Mouse (Mus musculus) MEL (cell line): ENCODE results near the gene Ccnk. TPM values are rescaled to one million over a fixed set of nuclear protein-coding genes. Genes with fewer than 3 reads are reported as not detected.

Source experiments
- DNase-seq: peaks from one replicate; pipeline ENCODE4 v3.0.0; 2011; ENCODE audit warnings: low read depth, low spot score
- H3K27ac ChIP-seq: 2 replicates; pipeline ENCODE4 v1.5.1; 2012; ENCODE audit warnings: low read depth, mild to moderate bottlenecking, control low read depth, low read length, moderate library complexity; ENCODE audit not compliant: control insufficient read depth
- H3K27me3 ChIP-seq, 2 experiments: fragments of 150-350 bp in 1 of 2; sonication (generic) in 1 of 2; 2 replicates each; pipeline ENCODE4 v1.6.1; 2012; ENCODE audit warnings: low read length in 2 of 2, mild to moderate bottlenecking in 2 of 2, improper control_type of control experiment in 1 of 2, moderate library complexity in 1 of 2; ENCODE audit not compliant: insufficient read depth in 2 of 2, control insufficient read depth in 1 of 2
- H3K36me3 ChIP-seq, 2 experiments: 2 replicates each; pipeline ENCODE4 v1.6.1; 2012 to 2014; ENCODE audit warnings: low read length in 2 of 2, improper control_type of control experiment in 1 of 2, inconsistent platforms in 1 of 2, mild to moderate bottlenecking in 1 of 2; ENCODE audit not compliant: insufficient read depth in 2 of 2, control insufficient read depth in 1 of 2
- H3K4me1 ChIP-seq, 2 experiments: fragments of 150-350 bp in 1 of 2; sonication (generic) in 1 of 2; 2 replicates each; pipeline ENCODE4 v1.6.1; 2012; ENCODE audit warnings: low read length in 2 of 2, improper control_type of control experiment in 1 of 2, mild to moderate bottlenecking in 1 of 2; ENCODE audit not compliant: insufficient read depth in 2 of 2, control insufficient read depth in 1 of 2
- H3K4me3 ChIP-seq, 2 experiments: fragments of 150-350 bp in 1 of 2; sonication (generic) in 1 of 2; 2 replicates each; pipeline ENCODE4 v1.5.1; 2012; ENCODE audit warnings: low read depth in 2 of 2, low read length in 2 of 2, mild to moderate bottlenecking in 2 of 2, moderate library complexity in 2 of 2, control low read depth in 1 of 2, improper control_type of control experiment in 1 of 2; ENCODE audit not compliant: control insufficient read depth in 1 of 2, insufficient read depth in 1 of 2
- H3K79me2 ChIP-seq: 2 replicates; pipeline ENCODE4 v1.6.1; 2012; ENCODE audit warnings: mild to moderate bottlenecking, low read length, moderate library complexity; ENCODE audit not compliant: control insufficient read depth, poor library complexity, insufficient read depth
- H3K9ac ChIP-seq: 2 replicates; pipeline ENCODE4 v1.6.1; 2012; ENCODE audit warnings: low read depth, mild to moderate bottlenecking, control low read depth, low read length, moderate library complexity; ENCODE audit not compliant: control insufficient read depth, poor library complexity, severe bottlenecking
- H3K9me3 ChIP-seq: fragments of 150-350 bp; sonication (generic); replicated peaks from 2 replicates; pipeline ENCODE4 v1.6.1; 2012; ENCODE audit warnings: mild to moderate bottlenecking, low read length, improper control_type of control experiment, moderate library complexity; ENCODE audit not compliant: insufficient read depth
- CHD1 ChIP-seq: IDR thresholded peaks from 2 replicates; pipeline ENCODE4 v1.6.1; 2012; ENCODE audit warnings: low read depth, mild to moderate bottlenecking, inconsistent platforms, low read length, improper control_type of control experiment
- CHD2 ChIP-seq: IDR thresholded peaks from 2 replicates; pipeline ENCODE4 v1.6.1; 2011; ENCODE audit warnings: low read length, improper control_type of control experiment
- CTCF ChIP-seq, 3 experiments: IDR thresholded peaks in 2 of 3; conservative IDR thresholded peaks in 1 of 3; 2 replicates each; pipeline ENCODE4 v1.5.1; 2011 to 2012; ENCODE audit warnings: low read length in 3 of 3, low read depth in 2 of 3, mild to moderate bottlenecking in 2 of 3, improper control_type of control experiment in 1 of 3, inconsistent platforms in 1 of 3, mixed read lengths in 1 of 3, moderate library complexity in 1 of 3; ENCODE audit not compliant: control insufficient read depth in 1 of 3, insufficient read depth in 1 of 3, poor library complexity in 1 of 3, severe bottlenecking in 1 of 3
- ETS1 ChIP-seq: IDR thresholded peaks from 2 replicates; pipeline ENCODE4 v1.6.1; 2012; ENCODE audit warnings: low read depth, mild to moderate bottlenecking, inconsistent platforms, low read length, improper control_type of control experiment, moderate library complexity
- GABPA ChIP-seq: IDR thresholded peaks from 2 replicates; pipeline ENCODE4 v1.6.1; 2012; ENCODE audit warnings: low read depth, mild to moderate bottlenecking, inconsistent platforms, low read length, improper control_type of control experiment, moderate library complexity
- MAZ ChIP-seq: IDR thresholded peaks from 2 replicates; pipeline ENCODE4 v1.6.1; 2012; ENCODE audit warnings: low read depth, mild to moderate bottlenecking, inconsistent platforms, low read length, improper control_type of control experiment
- RAD21 ChIP-seq: IDR thresholded peaks from 2 replicates; pipeline ENCODE4 v1.6.1; 2011; ENCODE audit warnings: mild to moderate bottlenecking, low read depth, low read length, improper control_type of control experiment
- SMC3 ChIP-seq: IDR thresholded peaks from 2 replicates; pipeline ENCODE4 v1.6.1; 2011; ENCODE audit warnings: low read depth, low read length, improper control_type of control experiment
- ZKSCAN1 ChIP-seq: IDR thresholded peaks from 2 replicates; pipeline ENCODE4 v1.6.1; 2012; ENCODE audit warnings: low read depth, mild to moderate bottlenecking, inconsistent platforms, low read length, improper control_type of control experiment, moderate library complexity
- polyA plus RNA-seq, 2 experiments: library from polyadenylated mRNA; stranded (reverse) in 1 of 2; unstranded in 1 of 2; fragments of >175 nt in 1 of 2; fragments of >200 nt in 1 of 2; gene quantifications; 2 replicates each; pipeline versions ENCODE4 v1.2.1 to v1.2.4; 2012; ENCODE audit warnings: low replicate concordance in 2 of 2, low read depth in 1 of 2; ENCODE audit not compliant: insufficient read length in 2 of 2, insufficient read depth in 1 of 2, missing spikeins in 1 of 2
- total RNA-seq: library from RNA; depleted of rRNA; stranded (reverse); fragments of 300-350 nt; gene quantifications from 2 replicates; pipeline ENCODE4 v1.2.3, GENCODE M21; 2012

Gene Ccnk
- total and polyA plus RNA-seq, 3 experiments, result 7.6 to 69.6 (median 62.8) TPM

- Histone ChIP-seq H3K4me1 (no peaks in the 10 kb centered on the region), H3K36me3 (peaks cover 0 to 7% of the 10 kb centered on the region in 2 experiments; a peak in 2 of 4 replicates), H3K27ac (no peak overlapping the region), H3K79me2 (no peaks in the 10 kb centered on the region), H3K4me3 (no peak overlapping the region), H3K9ac (no peak overlapping the region), H3K27me3 (no peaks in the 10 kb centered on the region), H3K9me3 (no peaks in the 10 kb centered on the region)
- TF ChIP-seq CTCF (IDR thresholded peaks at IDR 0.05 in 2 of 3, conservative IDR thresholded peaks at IDR 0.05 in 1 of 3; ENCODE audit: control insufficient read depth in 1 of 3, insufficient read depth in 1 of 3, low read depth in 2 of 3, low read length in 3 of 3, poor library complexity in 1 of 3, severe bottlenecking in 1 of 3) (peak in 2 of 3 experiments; percentile 12 to 32; a peak in 3 of 6 replicates), MAZ (no peak)
- peak; percentile 18 for DNase-seq
Measured at GRCm38 (mm10) chr12:108149764-108150163, 29.6 kb upstream of the Ccnk start.

GRCm38 (mm10) chr12:108152743-108153142, 26.6 kb upstream of the Ccnk start:
- Histone ChIP-seq H3K4me1 (no peaks in the 10 kb centered on the region), H3K9me3 (no peaks in the 10 kb centered on the region), H3K27ac (no peak overlapping the region), H3K27me3 (no peaks in the 10 kb centered on the region), H3K9ac (no peak overlapping the region), H3K4me3 (no peak overlapping the region), H3K36me3 (peaks cover 0 to 9% of the 10 kb centered on the region in 2 experiments; a peak in 2 of 4 replicates), H3K79me2 (no peaks in the 10 kb centered on the region)
- peak in 2 of 3 experiments; percentile 17 to 23; a peak in 2 of 6 replicates for TF ChIP-seq CTCF (IDR thresholded peaks at IDR 0.05 in 2 of 3, conservative IDR thresholded peaks at IDR 0.05 in 1 of 3; ENCODE audit: control insufficient read depth in 1 of 3, insufficient read depth in 1 of 3, low read depth in 2 of 3, low read length in 3 of 3, poor library complexity in 1 of 3, severe bottlenecking in 1 of 3)
- no peak for TF ChIP-seq CHD2
- peak; percentile 38 for DNase-seq

DNA sequence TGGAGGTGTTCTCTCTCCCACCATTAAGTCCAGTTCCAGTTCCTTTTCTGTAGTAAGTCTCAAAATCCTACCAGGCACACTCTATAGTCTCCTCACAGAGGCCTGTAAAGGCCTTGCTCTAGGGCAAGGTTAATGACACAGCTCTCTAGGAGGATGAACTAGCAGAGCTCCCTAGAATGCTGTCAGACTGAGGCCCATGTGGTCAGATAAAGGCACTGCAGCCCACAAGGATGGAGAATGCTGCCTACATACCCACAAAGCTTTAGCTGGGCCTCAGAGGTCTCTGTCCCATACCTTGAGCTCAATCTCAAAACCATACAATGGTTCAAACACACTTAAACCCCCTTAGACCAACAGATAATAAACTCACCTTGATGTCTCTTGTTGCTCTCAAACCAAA, 19.5 kb upstream of the Ccnk start:
- Histone ChIP-seq H3K27me3 (no peaks in the 10 kb centered on the region), H3K36me3 (peaks cover 0 to 12% of the 10 kb centered on the region in 2 experiments; a peak in 2 of 4 replicates), H3K9ac (no peak overlapping the region), H3K9me3 (no peaks in the 10 kb centered on the region), H3K27ac (no peak overlapping the region), H3K4me3 (no peak overlapping the region), H3K4me1 (no peaks in the 10 kb centered on the region), H3K79me2 (no peaks in the 10 kb centered on the region)
- TF ChIP-seq ETS1, result no peak
- TF ChIP-seq CTCF (IDR thresholded peaks at IDR 0.05 in 2 of 3, conservative IDR thresholded peaks at IDR 0.05 in 1 of 3; ENCODE audit: control insufficient read depth in 1 of 3, insufficient read depth in 1 of 3, low read depth in 2 of 3, low read length in 3 of 3, poor library complexity in 1 of 3, severe bottlenecking in 1 of 3), result peak in 1 of 3 experiments; percentile 17; a peak in 1 of 6 replicates
- DNase-seq, result no peak

GRCm38 (mm10) chr12:108162036-108162435, 17.3 kb upstream of the Ccnk start:
- H3K36me3 ChIP-seq, result peaks cover 0 to 12% of the 10 kb centered on the region in 2 experiments; a peak in 2 of 4 replicates
- H3K4me1 ChIP-seq, result no peaks in the 10 kb centered on the region

More at GRCm38 (mm10) chr12:108162036-108162435, 17.3 kb upstream of the Ccnk start:
- Histone ChIP-seq H3K27ac (no peak overlapping the region), H3K9me3 (no peaks in the 10 kb centered on the region), H3K27me3 (no peaks in the 10 kb centered on the region), H3K9ac (no peak overlapping the region), H3K4me3 (no peak overlapping the region), H3K79me2 (peaks cover 5% of the 10 kb centered on the region; the same call in 1 of the 2 replicates)
- TF ChIP-seq GABPA (no peak), CHD1 (no peak), ZKSCAN1 (no peak), CTCF (IDR thresholded peaks at IDR 0.05 in 2 of 3, conservative IDR thresholded peaks at IDR 0.05 in 1 of 3; ENCODE audit: control insufficient read depth in 1 of 3, insufficient read depth in 1 of 3, low read depth in 2 of 3, low read length in 3 of 3, poor library complexity in 1 of 3, severe bottlenecking in 1 of 3) (peak; percentile 37 to 55 (median 54); a peak in 5 of 6 replicates), RAD21 (peak; percentile 34), CHD2 (no peak), SMC3 (peak; percentile 22; the same call in 1 of the 2 replicates)
- peak; percentile 59 for DNase-seq
